ENCODE assay signal across 28 mouse cellular contexts in the genomic region with DNA sequence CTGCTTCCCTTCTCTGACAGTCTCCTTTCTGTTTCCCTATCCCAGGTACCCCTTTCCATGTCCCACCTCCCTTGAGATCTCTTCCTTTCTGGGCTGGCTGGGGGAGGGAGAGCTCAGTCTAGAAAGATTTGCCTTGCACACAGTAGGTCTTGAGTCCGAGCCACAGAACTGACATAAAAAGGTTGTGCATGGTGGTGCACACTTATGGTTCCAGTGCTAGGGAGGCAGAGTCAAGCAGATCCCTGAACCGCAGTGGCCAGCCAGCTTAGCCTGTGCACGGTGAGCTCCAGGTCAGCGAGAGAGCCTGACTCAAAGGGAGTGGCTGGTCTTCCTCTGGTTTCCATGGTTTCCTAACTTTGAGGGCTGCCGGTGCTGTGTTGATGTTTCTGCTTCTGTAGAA.
"Had no signal": no experiment of that assay in that cellular context is flagged by ENCODE, and none has a peak within 500 bp of the region (broad histone marks: within the 10 kb centered on the region; RNA-seq: fewer than 3 reads in every experiment).

No protein-coding gene starts in this region.

- ATAC-seq: forebrain, embryonic 13.5 days; forebrain, embryonic 14.5 days; forebrain, embryonic 15.5 days; forebrain, embryonic 16.5 days; forebrain, postnatal 0 days had no signal

- H3K9ac ChIP-seq: embryonic facial prominence, embryonic 12.5 days; embryonic facial prominence, embryonic 13.5 days; embryonic facial prominence, embryonic 15.5 days; forebrain, embryonic 12.5 days; forebrain, embryonic 13.5 days; forebrain, embryonic 15.5 days; forebrain, postnatal 0 days had no signal

- H3K4me1 ChIP-seq: embryonic facial prominence, embryonic 10.5 days; embryonic facial prominence, embryonic 12.5 days; embryonic facial prominence, embryonic 15.5 days; forebrain, embryonic 13.5 days; forebrain, embryonic 15.5 days had no signal

- DNase-seq: cerebellum, adult 2 months; cerebellum, adult 8-10 months; cerebellum, adult 9-10 months; cerebellum, adult 9-11 months; cerebellum, postnatal 10 days; cerebellum, postnatal 14 days; cerebellum, postnatal 25 days; cerebellum, postnatal 36 days; embryo, embryonic 11 days; forebrain, postnatal 0 days; gastrocnemius, adult 2 months; gastrocnemius, postnatal 10 days; gastrocnemius, postnatal 14 days; gastrocnemius, postnatal 25 days; gastrocnemius, postnatal 36 days; heart, adult 18-20 months; heart, adult 2 months had no signal

- H3K4me2 ChIP-seq: embryonic facial prominence, embryonic 12.5 days; embryonic facial prominence, embryonic 13.5 days; embryonic facial prominence, embryonic 15.5 days; forebrain, embryonic 12.5 days; forebrain, embryonic 13.5 days; forebrain, embryonic 15.5 days had no signal

- H3K27ac ChIP-seq: embryonic facial prominence, embryonic 10.5 days; embryonic facial prominence, embryonic 12.5 days; embryonic facial prominence, embryonic 13.5 days; embryonic facial prominence, embryonic 15.5 days; forebrain, embryonic 10.5 days; forebrain, embryonic 12.5 days; forebrain, embryonic 13.5 days; forebrain, embryonic 15.5 days; gastrocnemius, adult 2 months; heart, adult 2 months had no signal

- H3K27me3 ChIP-seq: embryonic facial prominence, embryonic 12.5 days; embryonic facial prominence, embryonic 13.5 days; embryonic facial prominence, embryonic 15.5 days; forebrain, embryonic 12.5 days; forebrain, embryonic 13.5 days; forebrain, embryonic 15.5 days had no signal

- H3K36me3 ChIP-seq: embryonic facial prominence, embryonic 10.5 days; embryonic facial prominence, embryonic 12.5 days; embryonic facial prominence, embryonic 13.5 days; embryonic facial prominence, embryonic 15.5 days; forebrain, embryonic 10.5 days; forebrain, embryonic 12.5 days; forebrain, embryonic 15.5 days had no signal

- H3K4me3 ChIP-seq: embryonic facial prominence, embryonic 10.5 days; embryonic facial prominence, embryonic 12.5 days; embryonic facial prominence, embryonic 13.5 days; embryonic facial prominence, embryonic 15.5 days; erythroblast, embryonic 14.5 days; forebrain, embryonic 10.5 days; forebrain, embryonic 12.5 days; forebrain, embryonic 13.5 days; forebrain, embryonic 15.5 days; gastrocnemius, adult 2 months; heart, adult 2 months had no signal

- H3K9me3 ChIP-seq: embryonic facial prominence, embryonic 10.5 days; embryonic facial prominence, embryonic 12.5 days; embryonic facial prominence, embryonic 13.5 days; embryonic facial prominence, embryonic 15.5 days; forebrain, embryonic 10.5 days; forebrain, embryonic 12.5 days; forebrain, embryonic 13.5 days; forebrain, embryonic 15.5 days had no signal
